Mouse (Mus musculus) liver, embryonic 14.5 days (tissue): ENCODE results near the gene Ptprcap. TPM values are rescaled to one million over a fixed set of nuclear protein-coding genes. Genes with fewer than 3 reads are reported as not detected.
"Not testable (repeated sequence)": the region's sequence is repeated elsewhere in the genome, so short reads cannot be mapped to it uniquely, and the experiment has no call there.

ENCODE experiments used
- ATAC-seq: fragments of 200-750 bp; cut with Nextera tagmentation; 2 replicates; pipeline ENCODE4 v1.8.0; 2017; ENCODE audit warnings: moderate number of reproducible peaks, mild to moderate bottlenecking, moderate library complexity; ENCODE audit not compliant: insufficient read depth
- DNase-seq, 3 experiments: peaks; one replicate each; pipeline ENCODE4 v3.0.0-alpha.2; 2012 to 2013; ENCODE audit warnings: low read depth in 3 of 3, low spot score in 3 of 3
- H3K27ac ChIP-seq: fragments of 300-500 bp; sonication (generic); 2 replicates; pipeline ENCODE4 v1.5.1; 2014; ENCODE audit warnings: moderate library complexity, mild to moderate bottlenecking, control low read depth, inconsistent platforms
- H3K27me3 ChIP-seq: fragments of 300-500 bp; sonication (generic); 2 replicates; pipeline ENCODE4 v1.6.1; 2014; ENCODE audit warnings: mild to moderate bottlenecking, low read length, moderate library complexity; ENCODE audit not compliant: control insufficient read depth, insufficient read depth
- H3K36me3 ChIP-seq: fragments of 300-500 bp; sonication (generic); replicated peaks from 2 replicates; pipeline ENCODE4 v1.6.1; 2014; ENCODE audit warnings: low read depth; ENCODE audit not compliant: control insufficient read depth, insufficient read depth
- H3K4me1 ChIP-seq, 2 experiments: fragments of 200-500 bp in 1 of 2; fragments of 300-500 bp in 1 of 2; sonication (generic) in 1 of 2; replicated peaks; 2 replicates each; pipeline ENCODE4 v1.6.1; 2012 to 2014; ENCODE audit warnings: antibody characterized with exemption in 1 of 2, inconsistent platforms in 1 of 2, low read length in 1 of 2; ENCODE audit not compliant: control insufficient read depth in 2 of 2, insufficient read depth in 2 of 2
- H3K4me2 ChIP-seq: fragments of 300-500 bp; sonication (generic); 2 replicates; pipeline ENCODE4 v1.6.1; 2014; ENCODE audit warnings: low read depth, mild to moderate bottlenecking, control low read depth, moderate library complexity
- H3K4me3 ChIP-seq, 2 experiments: fragments of 200-500 bp in 1 of 2; fragments of 300-500 bp in 1 of 2; sonication (generic) in 1 of 2; 2 replicates each; pipeline ENCODE4 v1.5.1; 2012 to 2014; ENCODE audit warnings: low read depth in 2 of 2, low read length in 2 of 2, mild to moderate bottlenecking in 2 of 2, control low read depth in 1 of 2, inconsistent platforms in 1 of 2, moderate library complexity in 1 of 2; ENCODE audit not compliant: insufficient read depth in 1 of 2
- H3K9ac ChIP-seq: fragments of 300-500 bp; sonication (generic); replicated peaks from 2 replicates; pipeline ENCODE4 v1.6.1; 2014; ENCODE audit warnings: mild to moderate bottlenecking, control low read depth, moderate library complexity
- H3K9me3 ChIP-seq: fragments of 300-500 bp; sonication (generic); 2 replicates; pipeline ENCODE4 v1.6.1; 2016; ENCODE audit warnings: low read length, mixed read lengths; ENCODE audit not compliant: control insufficient read depth
- CTCF ChIP-seq: IDR thresholded peaks from 2 replicates; pipeline ENCODE4 v1.5.1; 2016; ENCODE audit warnings: antibody characterized with exemption, low read depth, control low read depth
- EP300 ChIP-seq: IDR thresholded peaks from 2 replicates; pipeline ENCODE4 v1.6.1; 2016; ENCODE audit warnings: antibody characterized with exemption, low read depth
- WGBS: fragments of 180-500 bp; shearing (Covaris S2); extraction: QIAGEN DNeasy Blood & Tissue Kit; methylation state at CpG from one replicate; pipeline ENCODE4 v1.1.7; 2014; ENCODE audit not compliant: insufficient replicate concordance; 5-methylcytosine and 5-hydroxymethylcytosine counted together
- polyA plus RNA-seq, 2 experiments: library from polyadenylated mRNA; depleted of rRNA in 1 of 2; stranded (reverse) in 1 of 2; unstranded in 1 of 2; fragments of >200 nt; fragmentation: Nextera tagmentation in 1 of 2; extraction: Ambion mirVana in 1 of 2; gene quantifications; 2 replicates each; pipeline versions ENCODE4 v1.2.1 to v1.2.3; 2012 to 2014

Ptprcap gene
- polyA plus RNA-seq, 2 experiments = 12.5 to 14.4 TPM

- Histone ChIP-seq H3K36me3 (peaks cover 15% of the 10 kb centered on the region), H3K4me2 (peak overlapping the region; percentile 43), H3K4me1 (peaks cover 9 to 12% of the 10 kb centered on the region in 2 experiments), H3K4me3 (peak overlapping the region in 1 of 2 experiments; percentile 26; a peak in 1 of 4 replicates)
- TF ChIP-seq CTCF = peak; percentile 84
- H3K9me3 ChIP-seq, DNase-seq, H3K9ac ChIP-seq, H3K27me3 ChIP-seq, H3K27ac ChIP-seq: not testable (repeated sequence)
- 8% methylated on average over 8 of the region's 8 CpGs for WGBS
- ATAC-seq = peak; percentile 54; the same call in 1 of the 2 replicates
Measured at GRCm38 (mm10) chr19:4135963-4136345, 17.4 kb upstream of the Ptprcap start.

GRCm38 (mm10) chr19:4136463-4136862, 16.9 kb upstream of the Ptprcap start:
- ATAC-seq = peak; percentile 54; the same call in 1 of the 2 replicates

GRCm38 (mm10) chr19:4137913-4138312, 15.5 kb upstream of the Ptprcap start:
- no peak overlapping the region for H3K27ac ChIP-seq
- no peak overlapping the region for H3K9ac ChIP-seq
- peaks cover 2 to 3% of the 10 kb centered on the region in 2 experiments; a peak in 3 of 4 replicates for H3K4me1 ChIP-seq
- WGBS = 69% methylated on average over 5 of the region's 5 CpGs
- ATAC-seq (no peak), DNase-seq (no peak)
- H3K9me3 ChIP-seq = no peaks in the 10 kb centered on the region
- H3K36me3 ChIP-seq = peaks cover under 1% of the 10 kb centered on the region; the same call in 1 of the 2 replicates
- no peaks in the 10 kb centered on the region; the same call in 1 of the 2 replicates for H3K27me3 ChIP-seq
- no peak overlapping the region for H3K4me2 ChIP-seq
- H3K4me3 ChIP-seq = no peak overlapping the region
- TF ChIP-seq EP300 (no peak), CTCF (no peak)

More at GRCm38 (mm10) chr19:4136463-4136862, 16.9 kb upstream of the Ptprcap start:
- no peak for TF ChIP-seq EP300
- peak; percentile 61 for TF ChIP-seq CTCF
- H3K27ac ChIP-seq = no peak overlapping the region
- WGBS = 61% methylated on average over 5 of the region's 5 CpGs
- peaks cover 7 to 9% of the 10 kb centered on the region in 2 experiments for H3K4me1 ChIP-seq
- no peak overlapping the region for H3K4me3 ChIP-seq
- H3K27me3 ChIP-seq = no peaks in the 10 kb centered on the region; the same call in 1 of the 2 replicates
- no peak overlapping the region for H3K9ac ChIP-seq
- no peak for DNase-seq
- peak overlapping the region; percentile 43 for H3K4me2 ChIP-seq
- no peaks in the 10 kb centered on the region for H3K9me3 ChIP-seq
- H3K36me3 ChIP-seq = peaks cover 14% of the 10 kb centered on the region

GRCm38 (mm10) chr19:4139446-4139845, 14.0 kb upstream of the Ptprcap start, which contains the start of gene Gpr152:
Gpr152 (plus strand) TSS chr19:4139787.
- ATAC-seq (no peak), DNase-seq (no peak)
- Histone ChIP-seq H3K27ac (no peak within 1 kb of the TSS), H3K9me3 (no peaks in the 10 kb centered on the region), H3K9ac (no peak within 1 kb of the TSS), H3K27me3 (no peaks in the 10 kb centered on the region; the same call in 1 of the 2 replicates), H3K4me3 (no peak within 1 kb of the TSS), H3K4me2 (no peak within 1 kb of the TSS), H3K36me3 (no peaks in the 10 kb centered on the region), H3K4me1 (peaks cover 2 to 3% of the 10 kb centered on the region in 2 experiments; a peak in 3 of 4 replicates)
- TF ChIP-seq EP300 (no peak), CTCF (no peak)
- 62% methylated on average over 2 of the region's 2 CpGs for WGBS

- TF ChIP-seq CTCF = no peak
- no peak for TF ChIP-seq EP300
- H3K9ac ChIP-seq = no peak overlapping the region
Measured at GRCm38 (mm10) chr19:4140147-4140546, 13.3 kb upstream of the Ptprcap start.

More at GRCm38 (mm10) chr19:4140147-4140546, 13.3 kb upstream of the Ptprcap start:
- no peaks in the 10 kb centered on the region for H3K9me3 ChIP-seq
- no peaks in the 10 kb centered on the region; the same call in 1 of the 2 replicates for H3K27me3 ChIP-seq
- 70% methylated on average over 6 of the region's 6 CpGs for WGBS
- H3K27ac ChIP-seq = no peak overlapping the region
- DNase-seq = no peak
- no peak overlapping the region for H3K4me2 ChIP-seq
- H3K4me1 ChIP-seq = peaks cover 2 to 3% of the 10 kb centered on the region in 2 experiments; a peak in 3 of 4 replicates
- H3K4me3 ChIP-seq = no peak overlapping the region
- ATAC-seq = no peak
- no peaks in the 10 kb centered on the region for H3K36me3 ChIP-seq
